Mouse (Mus musculus) cerebellum, adult 18-20 months (tissue): ENCODE measurements around the gene Plekha5.

Experiments used
- DNase-seq, 2 experiments: peaks; one replicate each; pipeline ENCODE4 v3.0.0; 2021

The Plekha5 gene

DNA sequence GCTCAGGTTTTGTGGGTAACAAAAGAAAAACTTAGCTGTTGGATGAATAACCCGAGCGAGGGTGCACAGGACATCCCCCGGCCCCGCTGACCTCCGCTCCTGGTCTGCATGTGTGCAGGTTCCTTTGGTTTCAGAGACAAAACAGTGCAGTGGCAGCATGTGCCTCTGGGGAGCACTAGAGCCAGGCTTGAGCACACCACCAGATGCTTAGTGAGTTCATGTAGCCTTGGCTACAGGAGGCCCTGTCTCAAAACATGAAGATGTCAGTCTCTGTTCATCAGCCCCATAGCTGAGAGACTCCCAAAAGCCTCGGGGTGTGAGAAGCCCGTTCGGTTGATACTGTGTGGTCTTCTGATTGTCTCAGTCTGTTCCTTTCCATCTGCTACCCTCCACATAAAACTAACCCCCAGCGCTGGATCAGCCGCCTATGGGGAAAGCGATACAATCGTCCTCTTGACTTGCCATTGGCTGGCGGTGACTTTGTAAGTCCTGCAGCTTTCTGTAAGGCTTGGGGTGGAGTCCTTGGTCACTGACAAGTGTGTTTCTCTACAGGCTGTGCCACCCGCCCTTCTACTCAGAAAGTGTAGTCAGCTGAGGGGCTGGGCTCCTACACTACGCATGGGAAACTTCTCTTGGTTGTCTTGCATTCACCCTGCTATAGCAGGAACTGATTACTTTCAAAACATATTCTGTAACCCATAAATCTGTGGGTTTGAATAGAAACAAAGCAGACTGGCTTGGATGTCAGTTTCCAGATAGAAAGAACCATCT is 32.7 kb downstream of the Plekha5 start:
- DNase-seq, result no peak

DNA sequence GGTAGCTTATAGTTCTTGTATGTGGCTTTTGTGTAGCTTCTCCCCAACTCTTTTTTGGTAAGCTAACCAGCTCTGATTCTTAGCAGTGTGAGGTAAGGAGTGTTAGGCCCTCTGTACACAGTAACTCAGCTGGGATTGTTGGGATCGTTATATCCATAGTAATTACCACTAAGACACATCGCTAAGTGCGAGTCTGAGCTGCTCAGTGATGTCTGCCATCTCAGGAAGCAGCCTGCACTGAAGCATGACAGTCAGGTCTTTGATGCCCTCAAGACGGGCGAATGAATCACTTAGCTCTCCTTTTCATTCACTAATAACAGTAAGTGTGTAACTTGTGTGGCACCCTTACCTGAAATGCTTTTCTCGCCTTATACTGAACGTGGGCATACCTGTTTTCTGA is 36.5 kb downstream of the Plekha5 start:
- no peak for DNase-seq

DNA sequence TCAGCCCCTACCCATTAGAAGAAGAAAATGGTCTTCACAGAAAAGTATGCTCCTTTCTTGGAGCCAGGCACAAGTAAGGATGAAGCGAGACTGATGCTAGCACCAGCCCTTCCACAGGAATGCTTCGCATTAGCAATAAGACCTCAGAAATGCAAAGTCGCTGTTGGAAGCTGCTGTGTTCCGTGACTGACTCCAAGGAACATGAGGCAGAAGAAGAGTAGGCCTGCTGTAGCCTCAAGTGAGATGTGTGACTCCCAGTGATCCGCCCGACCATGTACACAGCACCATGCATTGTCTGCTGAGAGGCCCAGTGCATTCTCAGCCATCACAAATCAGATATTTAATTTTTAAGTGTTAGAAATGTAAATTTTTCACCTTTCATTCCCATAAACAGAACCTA is 41.0 kb downstream of the Plekha5 start:
- DNase-seq, result no peak

DNA sequence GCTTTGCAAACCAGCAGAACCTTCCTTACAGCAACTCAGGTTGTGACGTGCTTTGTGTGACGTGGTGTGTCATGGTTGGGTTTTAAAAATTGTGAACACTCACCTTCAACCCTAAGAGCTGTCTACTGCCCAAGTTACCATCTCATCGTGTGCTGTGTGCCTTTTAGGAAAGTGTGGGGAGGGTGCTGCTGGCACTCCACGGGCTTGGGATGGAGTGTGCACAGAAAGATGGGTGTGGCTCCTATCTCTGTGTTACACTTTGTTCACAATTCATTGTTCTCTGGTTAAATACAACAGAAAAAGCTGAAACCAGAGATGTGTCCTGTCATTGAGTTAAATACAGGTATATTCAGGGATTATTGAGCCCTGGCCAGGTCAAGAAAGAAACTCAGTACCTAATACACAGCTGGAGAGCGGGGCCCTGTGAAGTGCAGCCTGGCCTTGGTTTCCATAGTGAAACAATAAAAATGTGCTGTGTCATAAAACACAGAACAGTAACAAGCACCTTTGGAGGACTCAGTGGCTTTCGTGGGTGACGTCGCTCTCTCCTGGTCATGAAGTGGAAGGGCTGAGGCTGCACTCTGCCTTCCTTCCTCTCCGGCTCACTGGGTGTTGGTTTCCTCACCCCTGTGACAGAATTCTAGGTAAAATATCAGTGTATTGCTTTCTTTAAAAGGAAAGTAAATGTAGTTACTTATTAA is 42.2 kb downstream of the Plekha5 start:
- DNase-seq, result no peak

DNA sequence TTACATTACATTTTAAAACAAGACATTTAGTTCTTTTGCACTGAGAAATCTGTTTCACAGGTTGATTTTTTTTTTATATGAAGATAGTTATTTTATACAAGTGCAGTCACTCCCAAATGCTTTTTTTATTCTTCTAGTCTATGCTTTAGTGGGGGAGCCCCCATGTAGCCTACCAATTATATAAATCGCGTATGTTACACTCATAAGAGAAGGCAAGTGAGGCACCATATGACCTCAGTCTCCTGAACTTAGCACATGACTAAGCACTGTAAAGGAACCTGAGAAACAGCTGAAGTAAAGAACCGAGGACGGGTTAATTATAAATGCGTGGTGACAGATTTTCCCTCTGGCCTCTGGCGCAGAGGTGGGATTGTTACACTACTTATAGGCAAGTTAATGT is 43.0 kb downstream of the Plekha5 start:
- no peak for DNase-seq

DNA sequence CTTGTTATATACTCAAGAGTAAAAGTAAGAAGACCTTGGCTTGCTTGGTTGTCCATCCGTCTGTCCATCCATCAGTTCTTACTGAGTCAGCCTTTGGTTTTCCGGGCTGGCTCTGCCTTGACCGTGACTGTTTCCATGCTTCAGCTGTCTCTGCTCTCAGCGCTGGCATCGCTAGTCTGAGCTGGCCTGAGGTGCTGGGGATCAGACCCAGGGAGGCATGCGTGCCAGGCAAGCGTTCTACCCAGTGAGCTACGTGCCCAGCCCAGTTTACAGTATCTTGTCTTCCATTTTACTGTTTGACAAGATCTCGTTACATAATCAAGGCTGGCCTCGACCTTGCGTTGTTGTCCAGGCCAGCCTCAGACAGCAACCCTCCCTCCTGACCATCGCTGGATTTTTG is 44.0 kb downstream of the Plekha5 start:
- DNase-seq, result no peak

DNA sequence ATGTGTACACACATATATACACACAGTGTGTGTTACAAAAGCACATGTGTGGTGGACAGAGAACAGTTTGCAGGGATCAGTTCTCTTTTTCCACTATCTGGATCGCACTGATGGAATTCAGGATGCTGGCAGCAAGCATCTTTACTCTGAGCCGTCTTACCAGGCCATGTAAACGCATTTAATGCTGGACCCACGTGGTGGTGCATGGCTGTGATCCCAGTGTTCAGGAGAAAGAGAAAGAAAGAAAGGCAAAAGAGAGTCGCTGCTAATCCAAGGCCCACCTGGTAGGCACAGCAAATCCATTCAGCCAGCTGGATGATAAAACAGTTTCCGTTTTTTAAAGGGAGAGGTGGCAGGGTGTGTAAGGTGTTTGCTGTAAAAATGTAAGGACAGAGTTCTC is 45.9 kb downstream of the Plekha5 start:
- DNase-seq, result no peak

DNA sequence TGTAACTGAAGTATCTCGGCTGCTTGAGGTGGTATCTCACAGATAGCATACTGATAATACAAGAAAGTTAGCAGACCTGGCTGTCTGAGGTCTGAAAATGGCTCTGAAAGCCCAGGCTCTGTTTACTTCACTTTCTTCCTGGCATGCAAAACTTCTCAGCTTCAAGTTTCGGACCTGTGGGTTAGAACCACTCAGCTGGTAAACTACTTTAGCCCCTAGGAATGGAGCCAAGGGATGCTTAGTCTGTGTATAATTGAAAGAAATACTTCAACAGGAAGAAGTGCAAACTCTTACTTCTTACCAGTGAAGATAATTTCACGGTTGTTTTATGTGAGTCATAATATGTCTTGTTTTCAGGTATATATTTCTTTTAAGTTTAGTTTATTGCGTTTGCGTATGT is 47.9 kb downstream of the Plekha5 start:
- no peak for DNase-seq

DNA sequence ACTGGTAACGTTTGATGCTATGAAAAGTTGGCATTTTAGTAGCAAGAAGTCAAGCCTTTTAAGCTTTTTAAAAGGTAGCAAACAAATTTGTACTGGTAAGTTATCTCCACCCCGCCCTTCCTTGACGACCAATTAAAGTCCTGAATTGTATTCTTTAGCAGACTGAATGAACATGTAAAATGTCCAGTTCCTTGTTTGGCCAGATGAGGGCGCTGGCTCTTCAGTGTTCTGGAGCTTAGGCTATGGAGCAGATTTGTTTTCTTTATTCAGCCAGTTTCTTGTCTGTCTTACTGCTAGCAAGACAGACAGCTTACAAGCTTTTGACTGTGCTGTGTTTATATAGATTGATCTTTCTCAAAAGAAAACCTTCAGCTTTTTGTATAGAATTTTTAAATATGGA is 48.5 kb downstream of the Plekha5 start:
- DNase-seq, result peak; percentile 84 to 88

DNA sequence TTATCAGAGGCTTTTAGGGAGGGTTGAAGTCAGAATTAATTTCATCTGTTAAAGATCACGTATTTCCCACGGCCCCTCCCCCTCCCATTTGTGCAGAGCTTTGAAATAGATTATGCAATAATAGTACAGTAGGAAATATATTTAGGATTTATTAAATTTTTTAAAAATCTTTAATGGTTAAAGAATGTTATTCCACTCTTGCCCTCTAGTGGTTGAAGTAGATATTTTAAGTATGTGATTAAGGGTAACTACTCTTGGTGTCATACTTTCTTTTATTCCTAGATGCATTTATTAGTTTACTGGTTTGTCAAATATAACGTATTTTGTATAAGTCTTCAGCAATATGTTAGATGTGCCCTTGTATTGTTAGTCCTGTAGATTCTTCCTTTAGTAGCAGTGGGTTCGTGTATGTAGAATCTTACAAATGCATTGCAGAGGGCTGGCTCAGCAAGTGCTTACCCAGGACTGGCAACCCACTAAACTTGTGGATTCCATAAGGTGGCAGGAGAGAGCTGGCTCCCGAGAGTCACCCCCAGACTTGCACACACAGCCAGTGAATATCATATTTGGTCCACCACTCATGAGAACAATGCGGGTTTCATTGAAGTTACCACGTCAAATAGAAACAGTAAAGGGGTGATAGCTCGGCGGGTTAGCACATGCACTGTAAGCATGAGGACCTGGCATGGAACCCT is 51.7 kb downstream of the Plekha5 start:
- peak; percentile 71 to 77 for DNase-seq

DNA sequence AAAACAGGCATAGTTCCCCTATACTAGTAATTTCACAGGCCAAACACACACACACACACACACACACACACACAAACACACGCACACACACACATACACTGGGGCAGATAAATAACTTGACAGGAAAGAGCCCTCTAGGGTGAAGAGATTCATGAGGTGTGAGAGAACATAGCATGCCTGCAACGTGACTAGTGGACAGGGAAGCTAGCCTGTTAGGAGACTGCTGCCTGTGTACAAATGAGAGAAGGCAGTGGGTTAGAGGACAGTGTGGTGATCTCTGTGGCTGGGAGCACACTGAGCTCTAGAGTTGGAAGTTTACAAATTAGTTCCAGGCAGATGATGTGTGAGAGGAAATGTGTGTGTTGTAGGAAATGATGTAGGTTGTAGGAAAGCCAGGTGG is 53.1 kb downstream of the Plekha5 start:
- no peak for DNase-seq

DNA sequence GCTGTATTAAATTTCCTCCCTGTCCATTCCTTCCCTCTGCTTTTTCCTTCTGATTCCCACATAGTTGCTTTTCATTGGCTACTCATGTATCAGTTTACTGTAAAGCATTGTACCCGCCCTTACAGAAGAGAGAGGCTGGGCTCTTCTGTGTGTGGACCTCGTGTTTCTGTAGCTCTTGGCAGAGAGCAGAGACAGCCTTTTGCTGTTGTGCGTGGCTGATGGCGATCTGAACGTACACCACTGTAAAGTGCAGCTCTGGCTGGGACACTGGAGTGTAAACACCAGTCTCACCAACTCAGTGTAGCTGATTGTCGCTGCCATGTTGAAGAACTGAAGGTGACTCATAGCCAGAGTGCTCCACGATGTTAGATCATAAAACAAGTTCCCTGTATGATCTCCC is 54.2 kb downstream of the Plekha5 start:
- no peak for DNase-seq

DNA sequence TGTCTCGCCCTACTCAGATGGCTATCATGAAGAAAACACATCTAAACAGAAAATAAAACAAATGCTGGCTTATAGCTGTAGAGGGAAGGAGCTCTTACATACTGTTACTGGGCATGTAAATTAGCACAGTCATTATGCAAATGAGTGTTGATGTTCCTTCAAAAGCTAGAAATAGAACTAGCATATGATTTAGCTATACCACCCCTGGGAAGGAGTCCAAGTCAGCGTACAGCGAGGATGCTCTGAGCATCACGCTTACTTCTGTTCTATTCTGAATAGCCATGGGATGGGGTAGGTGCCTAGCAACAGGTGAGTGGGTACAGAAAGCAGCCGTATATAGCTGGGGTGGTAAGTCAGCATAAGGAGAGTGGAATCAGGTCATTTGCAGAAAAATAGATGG is 55.1 kb downstream of the Plekha5 start:
- no peak for DNase-seq

DNA sequence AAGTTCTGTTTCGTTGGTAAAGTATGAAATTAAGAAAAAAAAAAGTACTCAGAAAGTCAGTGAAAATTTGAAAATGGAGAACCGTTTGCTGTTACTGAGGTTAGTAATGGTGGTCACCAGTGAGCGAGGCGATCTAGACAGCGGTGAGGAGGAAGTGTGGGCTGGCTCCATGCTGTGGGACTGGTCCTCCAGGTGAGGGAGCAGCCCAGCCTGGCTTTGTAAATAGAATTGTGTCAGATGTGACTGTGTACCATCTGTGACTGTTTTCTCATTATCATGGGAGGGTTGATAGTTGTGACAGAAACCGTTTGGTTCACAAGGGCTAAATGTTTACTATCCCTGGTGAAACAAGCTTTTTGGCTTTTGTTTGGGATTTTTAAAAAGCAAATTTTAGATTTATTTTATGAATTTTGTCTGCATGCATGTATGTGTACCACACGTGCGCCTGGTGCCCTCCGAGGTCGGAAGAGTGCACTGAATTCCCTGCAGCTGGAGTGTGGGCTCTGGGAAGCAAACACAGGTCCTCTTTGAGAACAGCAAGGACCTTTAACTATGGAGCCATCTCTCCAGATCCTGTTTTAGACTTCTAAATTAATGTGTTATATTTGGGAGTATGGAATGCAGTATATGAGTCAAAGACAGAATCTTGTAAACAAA is 56.7 kb downstream of the Plekha5 start:
- DNase-seq, result peak; percentile 52 to 61

DNA sequence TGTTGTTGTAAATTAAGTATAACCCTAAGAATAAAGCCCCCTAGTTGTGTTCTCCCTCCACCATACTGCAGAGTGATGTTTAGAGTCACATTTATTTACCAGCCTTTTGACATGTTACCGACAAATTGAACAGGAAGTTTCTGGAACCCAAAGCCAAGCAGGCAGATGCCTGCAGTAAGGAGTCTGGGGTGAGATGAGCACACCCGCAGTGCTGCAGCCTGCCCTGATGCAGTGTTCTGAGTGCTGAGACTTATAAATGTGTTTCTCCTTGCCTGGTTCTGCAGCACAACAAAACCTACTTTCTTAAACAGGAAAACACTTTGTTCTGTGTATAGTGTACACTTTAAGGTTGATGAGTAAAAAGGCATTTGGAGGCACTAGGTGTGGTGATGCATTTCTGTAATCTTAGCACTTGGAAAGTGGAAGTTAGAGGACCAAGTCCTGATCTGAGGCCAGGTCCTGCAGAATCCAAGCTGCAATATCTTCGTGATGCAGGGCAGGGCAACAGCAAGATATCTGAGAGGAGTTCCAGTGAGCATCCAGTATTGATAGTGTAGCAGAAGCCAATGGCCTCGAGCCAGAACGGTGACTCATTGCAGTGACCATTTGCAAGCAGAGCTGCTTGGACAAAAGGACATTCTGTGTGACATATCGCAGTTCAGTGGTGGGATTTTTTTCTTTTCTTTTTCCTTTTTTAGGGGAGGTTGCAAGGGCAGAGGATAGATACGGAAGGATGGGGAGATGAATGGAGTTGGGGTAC is 58.0 kb downstream of the Plekha5 start:
- DNase-seq, result peak; percentile 91 to 96

DNA sequence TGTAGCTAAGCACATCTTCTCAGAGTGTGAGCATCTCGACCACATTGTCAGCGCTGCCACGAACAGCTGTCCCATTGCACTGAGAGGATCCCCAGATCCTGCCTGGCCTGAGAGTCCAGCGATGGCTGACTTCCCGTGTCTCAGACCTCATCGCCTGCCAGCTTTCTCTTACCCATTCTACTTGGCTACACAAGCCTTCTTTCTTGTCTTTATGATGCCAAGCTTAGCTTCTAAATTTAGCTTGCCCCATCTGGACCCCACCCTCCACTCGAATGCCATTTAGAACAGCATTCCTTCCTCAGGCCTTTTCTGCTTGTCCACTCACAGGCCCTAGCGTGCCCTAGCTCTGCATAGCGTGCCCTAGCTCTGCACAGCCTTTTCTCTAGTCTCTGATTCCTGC is 60.3 kb downstream of the Plekha5 start:
- DNase-seq, result peak; percentile 70 to 73

DNA sequence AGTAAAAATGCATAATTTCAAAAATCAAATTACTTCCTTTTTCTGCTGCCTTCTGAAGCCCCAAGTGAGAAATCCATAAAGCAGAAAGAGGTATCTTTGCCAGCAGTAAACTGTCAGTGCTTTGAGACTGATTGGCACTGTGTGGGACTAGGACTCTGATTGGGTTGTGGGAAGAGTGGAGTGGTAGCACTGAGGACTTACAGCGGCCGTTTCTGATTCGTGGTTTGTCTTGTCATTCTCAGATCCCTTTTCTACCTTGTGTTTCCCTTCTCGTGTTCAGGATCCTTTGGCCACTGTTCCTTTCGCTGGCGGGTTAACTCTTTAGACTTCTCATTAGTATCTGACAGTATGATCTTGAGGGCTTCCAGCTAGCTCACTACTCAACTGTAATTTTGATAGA is 61.8 kb downstream of the Plekha5 start:
- no peak for DNase-seq

DNA sequence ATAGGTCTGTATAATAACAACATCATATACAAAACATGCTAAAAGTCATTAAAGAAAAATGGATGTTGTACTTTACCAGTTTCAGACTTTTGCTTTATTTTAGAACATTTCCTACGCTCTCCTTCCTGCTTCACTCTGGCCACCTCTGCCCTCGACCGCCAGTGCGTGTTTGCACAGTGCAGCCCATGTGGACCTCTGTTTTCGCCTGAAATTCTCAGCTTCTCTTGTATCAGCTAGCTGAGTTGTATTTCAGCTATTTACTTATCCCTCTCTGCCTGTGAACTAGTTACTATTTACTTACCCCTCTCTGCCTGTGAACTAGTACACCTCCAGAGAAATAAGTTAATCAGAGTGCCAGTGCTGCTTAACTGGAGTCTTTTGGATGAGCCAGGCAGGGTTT is 62.8 kb downstream of the Plekha5 start:
- DNase-seq, result no peak

DNA sequence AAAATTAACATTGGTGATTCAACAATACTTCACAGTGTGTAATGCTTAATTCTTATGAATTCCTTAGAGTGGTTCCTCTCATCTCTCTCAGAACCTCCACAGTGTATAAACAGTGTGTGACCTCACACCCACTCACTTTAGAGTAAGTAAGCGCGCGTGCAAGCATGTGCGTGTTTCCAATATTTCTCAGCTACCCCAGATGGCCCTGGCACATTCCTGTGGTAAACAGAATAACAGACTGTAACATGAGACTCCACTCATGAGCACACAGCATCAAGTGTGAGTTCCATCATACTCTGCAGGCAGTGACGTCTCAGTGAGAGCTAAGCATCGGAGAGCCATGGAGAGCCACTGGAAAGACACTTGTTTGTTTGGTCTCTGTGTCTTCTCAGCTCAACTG is 63.6 kb downstream of the Plekha5 start:
- DNase-seq, result no peak

DNA sequence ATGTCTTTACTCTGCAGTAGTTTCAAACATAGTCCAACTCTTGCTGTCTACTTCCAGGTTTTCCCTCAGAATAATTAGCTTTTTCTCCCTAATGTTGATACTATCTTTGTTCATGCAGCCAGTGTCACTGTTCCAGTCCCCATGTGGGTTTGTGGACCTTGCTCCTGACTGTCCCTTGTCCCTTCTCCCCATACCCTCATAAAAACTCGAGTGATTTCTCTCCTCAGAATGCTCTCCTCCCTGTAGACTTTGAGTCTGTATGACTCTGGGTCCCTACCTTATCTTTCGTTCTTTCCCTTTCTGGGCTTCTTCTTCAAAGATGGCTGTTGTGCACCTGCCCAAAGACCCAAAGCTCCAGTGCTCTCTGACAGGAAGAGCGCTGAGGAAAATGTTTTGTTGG is 64.8 kb downstream of the Plekha5 start:
- DNase-seq, result no peak

DNA sequence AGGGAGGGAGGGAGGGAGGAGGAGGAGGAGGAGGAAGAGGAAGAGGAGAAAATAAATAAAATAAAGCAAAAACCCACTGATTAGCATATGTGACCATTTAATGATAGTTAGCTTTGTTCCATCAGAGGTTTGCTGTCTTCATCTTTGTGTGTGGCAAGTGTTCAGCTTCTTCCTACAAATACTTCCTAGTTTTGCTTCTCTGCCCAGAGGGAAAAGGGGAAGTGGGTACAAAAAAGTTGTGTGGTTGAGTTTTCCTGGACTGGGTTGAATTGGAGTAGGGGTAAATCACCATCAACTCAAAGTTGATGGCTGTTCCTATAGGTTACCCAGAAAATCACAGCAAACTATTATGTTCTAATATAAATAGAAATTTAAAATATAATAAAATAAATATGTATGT is 65.7 kb downstream of the Plekha5 start:
- DNase-seq, result no peak

DNA sequence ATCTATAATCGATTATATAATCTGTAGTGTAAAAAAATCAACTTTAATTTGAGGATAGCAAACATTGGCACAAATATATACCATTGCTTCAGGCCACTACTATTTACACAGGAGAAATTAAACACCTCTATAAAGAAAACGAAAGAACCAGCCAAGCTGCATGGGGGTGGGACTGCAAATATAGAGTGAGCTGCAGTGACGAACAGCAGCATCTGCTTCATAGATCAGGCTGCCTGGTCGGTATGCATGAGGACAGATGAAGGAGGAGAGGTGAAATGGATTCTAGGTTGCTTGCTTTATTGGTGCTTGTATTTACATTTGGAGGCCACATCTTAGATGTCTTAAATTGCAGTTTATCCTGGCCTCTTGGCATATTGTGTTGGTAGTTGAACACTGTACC is 66.4 kb downstream of the Plekha5 start:
- peak in 1 of 2 experiments; percentile 40 for DNase-seq
